Comparison of ENCODE assay signal across 21 mouse cellular contexts in the genomic region with DNA sequence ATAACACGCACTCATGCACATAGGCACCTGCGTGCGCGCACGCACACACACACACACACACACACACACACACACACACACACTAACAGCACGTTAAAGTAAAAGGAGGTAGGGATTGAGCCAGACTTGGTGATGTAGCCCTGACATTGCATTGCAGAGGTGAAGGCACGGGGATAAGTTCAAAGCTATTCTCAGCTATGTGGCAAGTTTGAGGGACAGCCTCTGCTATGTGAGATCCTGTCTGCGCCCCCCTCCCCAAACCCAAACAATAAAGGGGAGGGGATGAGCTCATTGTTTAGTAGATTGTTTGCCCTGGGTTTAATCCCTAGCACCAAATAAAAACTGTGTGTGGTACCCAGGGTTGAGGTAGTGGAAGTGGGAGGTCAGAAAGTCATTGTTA. TPM values are rescaled to one million over a fixed set of nuclear protein-coding genes. Genes with fewer than 3 reads are reported as not detected.
DNase-seq lines count a peak whose midpoint lies in the region; ATAC-seq and TF ChIP-seq lines count a peak whose summit lies in the region.
"Had no signal": no experiment of that assay in that cellular context is flagged by ENCODE, and none has a peak within 500 bp of the region (broad histone marks: within the 10 kb centered on the region; RNA-seq: fewer than 3 reads in every experiment).

No protein-coding gene starts in this region.

- no peak overlapping the region for H3K4me2 ChIP-seq in heart, embryonic 11.5 days
- no peak overlapping the region for H3K4me2 ChIP-seq in heart, embryonic 16.5 days (ENCODE audit: low read depth, low read length)
- no peak overlapping the region for H3K4me2 ChIP-seq in lung, embryonic 14.5 days

- H3K9me3 ChIP-seq in heart, embryonic 11.5 days (replicated peaks; ENCODE audit: control insufficient read depth, low read length) = no peaks in the 10 kb centered on the region
- no peaks in the 10 kb centered on the region for H3K9me3 ChIP-seq in heart, embryonic 16.5 days (replicated peaks; ENCODE audit: control insufficient read depth, low read length)
- no peaks in the 10 kb centered on the region for H3K9me3 ChIP-seq in lung, embryonic 14.5 days (ENCODE audit: low read depth, low read length)
- H3K9me3 ChIP-seq: embryonic facial prominence, embryonic 13.5 days; hindbrain, embryonic 15.5 days; kidney, embryonic 15.5 days; liver, embryonic 12.5 days; midbrain, embryonic 10.5 days had no signal

- peaks cover 7% of the 10 kb centered on the region; the same call in 1 of the 2 replicates for H3K27me3 ChIP-seq in heart, embryonic 11.5 days (ENCODE audit: control insufficient read depth, insufficient read depth, low read length)
- no peaks in the 10 kb centered on the region for H3K27me3 ChIP-seq in heart, embryonic 16.5 days (ENCODE audit: control insufficient read depth, insufficient read depth, low read length)
- peaks cover 9% of the 10 kb centered on the region; the same call in 1 of the 2 replicates for H3K27me3 ChIP-seq in lung, embryonic 14.5 days (ENCODE audit: insufficient read depth, low read length)
- H3K27me3 ChIP-seq: hindbrain, embryonic 15.5 days had no signal

- peak; percentile 82 for DNase-seq in heart, adult 11 months
- DNase-seq in heart, adult 9 months (ENCODE audit: low spot score in 2 of 2) = no peak
- no peak for DNase-seq in lung, embryonic 14.5 days
- no peak for DNase-seq in lung, postnatal 36 days
- no peak for DNase-seq in kidney, postnatal 36 days
- DNase-seq: adrenal gland, postnatal 25 days; B cell, adult 2 months; cerebellum, adult 11-12 months; embryo, embryonic 11 days; heart, postnatal 36 days; liver, postnatal 0 days; thymus, postnatal 4 days had no signal

- H3K27ac ChIP-seq in heart, embryonic 11.5 days (ENCODE audit: low read depth, low read length) = no peak overlapping the region
- peak overlapping the region; percentile 79 for H3K27ac ChIP-seq in heart, embryonic 16.5 days (ENCODE audit: low read length)
- H3K27ac ChIP-seq in lung, embryonic 14.5 days (ENCODE audit: low read depth) = peak overlapping the region; percentile 65; the same call in 1 of the 2 replicates
- H3K27ac ChIP-seq: left cerebral cortex, adult 2 months; liver, embryonic 12.5 days had no signal

- peaks cover 17% of the 10 kb centered on the region for H3K4me1 ChIP-seq in heart, embryonic 11.5 days (ENCODE audit: control insufficient read depth, insufficient read depth, low read length)
- H3K4me1 ChIP-seq in heart, embryonic 16.5 days (ENCODE audit: control insufficient read depth, insufficient read depth, low read length) = peaks cover 17% of the 10 kb centered on the region
- H3K4me1 ChIP-seq in lung, embryonic 14.5 days (ENCODE audit: insufficient read depth) = peaks cover 11% of the 10 kb centered on the region

- no peaks in the 10 kb centered on the region for H3K36me3 ChIP-seq in heart, embryonic 11.5 days (ENCODE audit: control insufficient read depth, insufficient read depth, low read length)
- H3K36me3 ChIP-seq in heart, embryonic 16.5 days (ENCODE audit: control insufficient read depth, insufficient read depth) = no peaks in the 10 kb centered on the region
- no peaks in the 10 kb centered on the region for H3K36me3 ChIP-seq in lung, embryonic 14.5 days (ENCODE audit: insufficient read depth)
- H3K36me3 ChIP-seq: embryonic facial prominence, embryonic 13.5 days; hindbrain, embryonic 15.5 days; kidney, embryonic 15.5 days; liver, embryonic 12.5 days; midbrain, embryonic 10.5 days had no signal

- 71% methylated on average over 8 of the region's 8 CpGs for WGBS in heart, embryonic 11.5 days (ENCODE audit: insufficient replicate concordance)
- WGBS in heart, embryonic 16.5 days = 85% methylated on average over 8 of the region's 8 CpGs
- WGBS in lung, embryonic 14.5 days = 74% methylated on average over 8 of the region's 8 CpGs

- no peak for ATAC-seq in heart, embryonic 11.5 days (replicated peaks; ENCODE audit: insufficient number of reproducible peaks, low FRiP score, low TSS enrichment)
- no peak for ATAC-seq in heart, embryonic 16.5 days (replicated peaks; ENCODE audit: extremely low read depth, insufficient read depth, low FRiP score)
- ATAC-seq in lung, embryonic 14.5 days (ENCODE audit: insufficient read depth) = no peak
- ATAC-seq: liver, embryonic 12.5 days; liver, postnatal 0 days had no signal

- H3K9ac ChIP-seq in heart, embryonic 11.5 days (ENCODE audit: low read depth, low read length) = no peak overlapping the region; the same call in 1 of the 2 replicates
- H3K9ac ChIP-seq in heart, embryonic 16.5 days (ENCODE audit: low read length) = no peak overlapping the region
- H3K9ac ChIP-seq in lung, embryonic 14.5 days = no peak overlapping the region

- TF ChIP-seq CTCF in lung, embryonic 14.5 days (IDR thresholded peaks at IDR 0.05; ENCODE audit: low read depth) = no peak

- H3K4me3 ChIP-seq in heart, embryonic 11.5 days (ENCODE audit: low read depth, low read length) = no peak overlapping the region
- H3K4me3 ChIP-seq in heart, embryonic 16.5 days (ENCODE audit: low read length) = no peak overlapping the region
- H3K4me3 ChIP-seq in lung, embryonic 14.5 days (ENCODE audit: low read depth, low read length) = no peak overlapping the region
- H3K4me3 ChIP-seq: erythroblast, embryonic 14.5 days had no signal

RNA-seq across cellular contexts. Expression of gene Tubg2, which starts 14.6 kb away (rescaled TPM):
- polyA plus RNA-seq in heart, embryonic 11.5 days (2014; fragmentation: Nextera tagmentation; extraction: Ambion mirVana) = 4.3 TPM in 2 replicates
- 3.0 and 3.3 TPM in 2 replicates for polyA plus RNA-seq in heart, embryonic 16.5 days (2015; fragmentation: Nextera tagmentation; extraction: Ambion mirVana)
- polyA plus RNA-seq in lung, embryonic 14.5 days (2014; fragmentation: Nextera tagmentation; extraction: Ambion mirVana) = 2.7 and 4.1 TPM in 2 replicates
- polyA plus RNA-seq: erythroblast, embryonic 14.5 days had no signal

RNA-seq across cellular contexts. Expression of gene Tubg1, which starts 21.4 kb away (rescaled TPM):
- polyA plus RNA-seq in heart, embryonic 11.5 days (2014; fragmentation: Nextera tagmentation; extraction: Ambion mirVana) = 82.1 and 83.5 TPM in 2 replicates
- polyA plus RNA-seq in heart, embryonic 16.5 days (2015; fragmentation: Nextera tagmentation; extraction: Ambion mirVana) = 70.9 and 72.6 TPM in 2 replicates
- polyA plus RNA-seq in lung, embryonic 14.5 days (2014; fragmentation: Nextera tagmentation; extraction: Ambion mirVana) = 89.8 and 96.0 TPM in 2 replicates

RNA-seq across cellular contexts. Expression of gene Retreg3, which starts 21.4 kb away (rescaled TPM):
- 5.5 and 9.2 TPM in 2 replicates for polyA plus RNA-seq in heart, embryonic 11.5 days (2014; fragmentation: Nextera tagmentation; extraction: Ambion mirVana)
- polyA plus RNA-seq in heart, embryonic 16.5 days (2015; fragmentation: Nextera tagmentation; extraction: Ambion mirVana) = 14.5 and 14.9 TPM in 2 replicates
- 9.3 and 9.4 TPM in 2 replicates for polyA plus RNA-seq in lung, embryonic 14.5 days (2014; fragmentation: Nextera tagmentation; extraction: Ambion mirVana)

RNA-seq across cellular contexts. Expression of gene Cntnap1, which starts 29.2 kb away (rescaled TPM):
- polyA plus RNA-seq in heart, embryonic 11.5 days (2014; fragmentation: Nextera tagmentation; extraction: Ambion mirVana) = 0.46 and 0.70 TPM in 2 replicates
- polyA plus RNA-seq in heart, embryonic 16.5 days (2015; fragmentation: Nextera tagmentation; extraction: Ambion mirVana) = 0.89 and 1.0 TPM in 2 replicates
- polyA plus RNA-seq in lung, embryonic 14.5 days (2014; fragmentation: Nextera tagmentation; extraction: Ambion mirVana) = 0.84 and 1.0 TPM in 2 replicates

RNA-seq across cellular contexts. Expression of gene Plekhh3, which starts 30.1 kb away (rescaled TPM):
- 6.2 TPM in 2 replicates for polyA plus RNA-seq in heart, embryonic 11.5 days (2014; fragmentation: Nextera tagmentation; extraction: Ambion mirVana)
- polyA plus RNA-seq in heart, embryonic 16.5 days (2015; fragmentation: Nextera tagmentation; extraction: Ambion mirVana) = 8.7 and 11.5 TPM in 2 replicates
- 15.9 and 18.0 TPM in 2 replicates for polyA plus RNA-seq in lung, embryonic 14.5 days (2014; fragmentation: Nextera tagmentation; extraction: Ambion mirVana)
